Mouse (Mus musculus): ENCODE results near the gene Acsbg1. TPM values are rescaled to one million over a fixed set of nuclear protein-coding genes. Genes with fewer than 3 reads are reported as not detected.

Acsbg1 gene
- polyA plus RNA-seq, 1 experiment from 2014 or later = 32.4 TPM

- Histone ChIP-seq H3K9me3 (ENCODE audit: control insufficient read depth, low read length) (no peaks in the 10 kb centered on the region), H3K36me3 (replicated peaks; ENCODE audit: control insufficient read depth, insufficient read depth) (no peaks in the 10 kb centered on the region), H3K27ac (no peak overlapping the region), H3K27me3 (ENCODE audit: control insufficient read depth, insufficient read depth, low read length) (no peaks in the 10 kb centered on the region), H3K4me2 (replicated peaks) (no peak overlapping the region), H3K9ac (no peak overlapping the region), H3K4me3 (replicated peaks; ENCODE audit: low read length) (no peak overlapping the region), H3K4me1 (replicated peaks; ENCODE audit: control insufficient read depth, insufficient read depth, low read length) (no peaks in the 10 kb centered on the region)
- no peak for ATAC-seq (ENCODE audit: low FRiP score)
- 90% methylated on average over 2 of the region's 2 CpGs for WGBS
- no peak for DNase-seq (ENCODE audit: low spot score)
These were observed 28.3 kb downstream of the Acsbg1 start for GRCm38 (mm10) chr9:54633401-54633800.

- H3K36me3 ChIP-seq (replicated peaks; ENCODE audit: control insufficient read depth, insufficient read depth) = no peaks in the 10 kb centered on the region
- DNase-seq (ENCODE audit: low spot score) (no peak), ATAC-seq (ENCODE audit: low FRiP score) (no peak)
- H3K4me1 ChIP-seq (replicated peaks; ENCODE audit: control insufficient read depth, insufficient read depth, low read length) = no peaks in the 10 kb centered on the region
- H3K27ac ChIP-seq = no peak overlapping the region
- no peaks in the 10 kb centered on the region for H3K9me3 ChIP-seq (ENCODE audit: control insufficient read depth, low read length)
- no peaks in the 10 kb centered on the region for H3K27me3 ChIP-seq (ENCODE audit: control insufficient read depth, insufficient read depth, low read length)
- no peak overlapping the region for H3K4me2 ChIP-seq (replicated peaks)
- H3K9ac ChIP-seq = no peak overlapping the region
- no peak overlapping the region for H3K4me3 ChIP-seq (replicated peaks; ENCODE audit: low read length)
These were observed 30.8 kb downstream of the Acsbg1 start for GRCm38 (mm10) chr9:54630905-54631304.

GRCm38 (mm10) chr9:54629613-54630261 is 31.9 kb downstream of the Acsbg1 start:
- no peak overlapping the region for H3K27ac ChIP-seq
- no peak overlapping the region for H3K9ac ChIP-seq
- no peak overlapping the region for H3K4me3 ChIP-seq (replicated peaks; ENCODE audit: low read length)
- H3K4me2 ChIP-seq (replicated peaks) = no peak overlapping the region
- ATAC-seq (ENCODE audit: low FRiP score) (no peak), DNase-seq (ENCODE audit: low spot score) (no peak)
- H3K4me1 ChIP-seq (replicated peaks; ENCODE audit: control insufficient read depth, insufficient read depth, low read length) = no peaks in the 10 kb centered on the region
- H3K27me3 ChIP-seq (ENCODE audit: control insufficient read depth, insufficient read depth, low read length) = no peaks in the 10 kb centered on the region
- H3K36me3 ChIP-seq (replicated peaks; ENCODE audit: control insufficient read depth, insufficient read depth) = no peaks in the 10 kb centered on the region
- H3K9me3 ChIP-seq (ENCODE audit: control insufficient read depth, low read length) = no peaks in the 10 kb centered on the region
- 82% methylated on average over 5 of the region's 5 CpGs for WGBS

- H3K36me3 ChIP-seq (replicated peaks; ENCODE audit: control insufficient read depth, insufficient read depth) = no peaks in the 10 kb centered on the region
- no peaks in the 10 kb centered on the region for H3K27me3 ChIP-seq (ENCODE audit: control insufficient read depth, insufficient read depth, low read length)
- H3K4me3 ChIP-seq (replicated peaks; ENCODE audit: low read length) = no peak overlapping the region
- no peaks in the 10 kb centered on the region for H3K4me1 ChIP-seq (replicated peaks; ENCODE audit: control insufficient read depth, insufficient read depth, low read length)
- no peak overlapping the region for H3K9ac ChIP-seq
- H3K4me2 ChIP-seq (replicated peaks) = no peak overlapping the region
- H3K9me3 ChIP-seq (ENCODE audit: control insufficient read depth, low read length) = no peaks in the 10 kb centered on the region
- 82% methylated on average over 4 of the region's 4 CpGs for WGBS
- no peak overlapping the region for H3K27ac ChIP-seq
- no peak for DNase-seq (ENCODE audit: low spot score)
- ATAC-seq (ENCODE audit: low FRiP score) = no peak
These were observed 32.9 kb downstream of the Acsbg1 start for GRCm38 (mm10) chr9:54628752-54629151.

- WGBS = 92% methylated on average over 5 of the region's 5 CpGs
- Histone ChIP-seq H3K4me3 (replicated peaks; ENCODE audit: low read length) (no peak overlapping the region), H3K27me3 (ENCODE audit: control insufficient read depth, insufficient read depth, low read length) (no peaks in the 10 kb centered on the region), H3K36me3 (replicated peaks; ENCODE audit: control insufficient read depth, insufficient read depth) (no peaks in the 10 kb centered on the region), H3K9ac (no peak overlapping the region), H3K27ac (no peak overlapping the region), H3K4me1 (replicated peaks; ENCODE audit: control insufficient read depth, insufficient read depth, low read length) (no peaks in the 10 kb centered on the region), H3K4me2 (replicated peaks) (no peak overlapping the region), H3K9me3 (ENCODE audit: control insufficient read depth, low read length) (no peaks in the 10 kb centered on the region)
- DNase-seq (ENCODE audit: low spot score) = no peak
- no peak for ATAC-seq (ENCODE audit: low FRiP score)
These were observed 34.4 kb downstream of the Acsbg1 start for GRCm38 (mm10) chr9:54627240-54627639.

GRCm38 (mm10) chr9:54614182-54614850 is 47.4 kb downstream of the Acsbg1 start:
- peak; percentile 86 for DNase-seq (ENCODE audit: low spot score)
- H3K36me3 ChIP-seq (replicated peaks; ENCODE audit: control insufficient read depth, insufficient read depth) = no peaks in the 10 kb centered on the region
- H3K9ac ChIP-seq = no peak overlapping the region
- no peaks in the 10 kb centered on the region for H3K4me1 ChIP-seq (replicated peaks; ENCODE audit: control insufficient read depth, insufficient read depth, low read length)
- H3K4me3 ChIP-seq (replicated peaks; ENCODE audit: low read length) = no peak overlapping the region
- no peak overlapping the region for H3K27ac ChIP-seq
- ATAC-seq (ENCODE audit: low FRiP score) = 0 out of 2 replicates have a peak, but pooled peaks have one; percentile 69
- no peaks in the 10 kb centered on the region for H3K27me3 ChIP-seq (ENCODE audit: control insufficient read depth, insufficient read depth, low read length)
- no peak overlapping the region for H3K4me2 ChIP-seq (replicated peaks)
- WGBS = 78% methylated on average over 13 of the region's 13 CpGs
- no peaks in the 10 kb centered on the region for H3K9me3 ChIP-seq (ENCODE audit: control insufficient read depth, low read length)

- Histone ChIP-seq H3K4me1 (replicated peaks; ENCODE audit: control insufficient read depth, insufficient read depth, low read length) (no peaks in the 10 kb centered on the region), H3K27ac (no peak overlapping the region), H3K4me3 (replicated peaks; ENCODE audit: low read length) (no peak overlapping the region), H3K9ac (no peak overlapping the region), H3K9me3 (ENCODE audit: control insufficient read depth, low read length) (no peaks in the 10 kb centered on the region), H3K36me3 (replicated peaks; ENCODE audit: control insufficient read depth, insufficient read depth) (no peaks in the 10 kb centered on the region), H3K4me2 (replicated peaks) (no peak overlapping the region), H3K27me3 (ENCODE audit: control insufficient read depth, insufficient read depth, low read length) (no peaks in the 10 kb centered on the region)
- 90% methylated on average over 5 of the region's 5 CpGs for WGBS
- ATAC-seq (ENCODE audit: low FRiP score) (no peak), DNase-seq (ENCODE audit: low spot score) (no peak)
These were observed 48.9 kb downstream of the Acsbg1 start for GRCm38 (mm10) chr9:54612781-54613191.

- ATAC-seq (ENCODE audit: low FRiP score) (no peak), DNase-seq (ENCODE audit: low spot score) (peak; percentile 34)
- Histone ChIP-seq H3K36me3 (replicated peaks; ENCODE audit: control insufficient read depth, insufficient read depth) (peaks cover 58% of the 10 kb centered on the region), H3K9me3 (ENCODE audit: control insufficient read depth, low read length) (no peaks in the 10 kb centered on the region), H3K27me3 (ENCODE audit: control insufficient read depth, insufficient read depth, low read length) (no peaks in the 10 kb centered on the region), H3K4me2 (replicated peaks) (no peak overlapping the region), H3K9ac (no peak overlapping the region), H3K4me3 (replicated peaks; ENCODE audit: low read length) (no peak overlapping the region), H3K4me1 (replicated peaks; ENCODE audit: control insufficient read depth, insufficient read depth, low read length) (no peaks in the 10 kb centered on the region), H3K27ac (no peak overlapping the region)
- WGBS = 61% methylated on average over 4 of the region's 4 CpGs
These were observed 56.8 kb downstream of the Acsbg1 start for GRCm38 (mm10) chr9:54604886-54605285.

- ATAC-seq (ENCODE audit: low FRiP score) (no peak), DNase-seq (ENCODE audit: low spot score) (no peak)
- no peak overlapping the region for H3K9ac ChIP-seq
- no peak overlapping the region for H3K4me2 ChIP-seq (replicated peaks)
- WGBS = 62% methylated on average over 5 of the region's 5 CpGs
- H3K27ac ChIP-seq = no peak overlapping the region
- H3K4me1 ChIP-seq (replicated peaks; ENCODE audit: control insufficient read depth, insufficient read depth, low read length) = no peaks in the 10 kb centered on the region
- H3K9me3 ChIP-seq (ENCODE audit: control insufficient read depth, low read length) = no peaks in the 10 kb centered on the region
- H3K4me3 ChIP-seq (replicated peaks; ENCODE audit: low read length) = no peak overlapping the region
- H3K36me3 ChIP-seq (replicated peaks; ENCODE audit: control insufficient read depth, insufficient read depth) = peaks cover 65% of the 10 kb centered on the region
- H3K27me3 ChIP-seq (ENCODE audit: control insufficient read depth, insufficient read depth, low read length) = no peaks in the 10 kb centered on the region
These were observed 57.5 kb downstream of the Acsbg1 start for GRCm38 (mm10) chr9:54604131-54604654.
